Mouse (Mus musculus) T-helper 1 cell (primary cell): Measurements from ENCODE around the gene Gpr15.

ENCODE experiments used
- in situ Hi-C: fragments of 300-600 bp; cut with MboI, MseI; formaldehyde crosslinking; loops from one replicate; pipeline ENCODE4 v1.15.1; 2025; ENCODE audit warnings: high pct_unique_total_duplicates

Gene Gpr15

DNA sequence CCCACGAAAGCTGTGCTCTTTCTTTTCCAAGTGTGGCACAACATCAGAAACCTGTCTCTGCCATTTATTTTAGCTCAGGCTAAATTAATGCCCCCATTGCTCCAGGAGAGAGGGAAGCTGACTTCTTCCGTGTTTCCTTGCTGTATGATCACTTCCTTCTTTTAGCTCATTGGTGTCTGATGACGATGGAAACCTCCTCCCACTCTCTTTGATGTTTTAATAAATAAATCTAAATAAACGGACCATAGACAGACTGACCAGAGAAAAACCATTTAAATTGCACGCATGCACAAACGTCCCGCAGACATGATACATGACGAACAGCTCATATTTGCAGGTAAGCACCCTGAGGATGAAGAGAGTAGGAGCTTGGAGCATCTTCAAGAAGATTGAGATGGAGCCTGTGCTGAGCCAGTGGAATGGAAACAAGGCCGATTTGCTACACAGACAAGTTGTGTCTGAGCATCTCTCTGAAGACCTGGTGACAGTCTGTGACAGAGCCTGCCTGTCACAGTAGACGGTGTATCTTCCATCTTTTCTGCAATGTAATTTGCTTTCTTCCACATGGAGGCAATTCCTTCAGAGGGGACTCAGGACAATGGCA lies 16.4 kb downstream of the Gpr15 start:
- in situ Hi-C loops = loop anchor here (10.0 kb wide), 1 partner anchor 188 kb away; no protein-coding TSS in a partner anchor

DNA sequence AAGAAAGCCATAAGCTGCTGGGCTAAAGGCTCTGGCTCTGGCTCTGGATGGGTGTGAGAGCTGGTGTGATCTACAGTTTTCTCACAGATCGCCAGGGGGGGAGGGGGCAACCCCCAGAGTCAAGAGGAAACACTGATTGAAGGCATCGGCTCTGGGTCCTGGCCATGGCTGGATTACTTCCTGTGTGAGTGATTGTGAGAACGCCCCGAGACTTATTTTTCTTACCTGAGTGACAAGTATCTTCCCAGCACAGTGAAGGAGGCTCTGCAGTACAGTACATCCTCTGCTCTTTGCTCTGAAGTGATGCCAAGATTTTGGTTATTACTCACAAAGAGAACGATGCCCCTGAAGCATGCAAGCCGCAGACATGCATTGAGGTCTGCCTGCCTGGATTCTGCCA lies 17.1 kb downstream of the Gpr15 start:
- in situ Hi-C loops = loop anchor here (10.0 kb wide), 1 partner anchor 187 kb away; no protein-coding TSS in a partner anchor

- in situ Hi-C loops = loop anchor here (10.0 kb wide), 1 partner anchor 186 kb away; no protein-coding TSS in a partner anchor
These were observed 17.9 kb downstream of the Gpr15 start for GRCm38 (mm10) chr16:58700816-58701424.

DNA sequence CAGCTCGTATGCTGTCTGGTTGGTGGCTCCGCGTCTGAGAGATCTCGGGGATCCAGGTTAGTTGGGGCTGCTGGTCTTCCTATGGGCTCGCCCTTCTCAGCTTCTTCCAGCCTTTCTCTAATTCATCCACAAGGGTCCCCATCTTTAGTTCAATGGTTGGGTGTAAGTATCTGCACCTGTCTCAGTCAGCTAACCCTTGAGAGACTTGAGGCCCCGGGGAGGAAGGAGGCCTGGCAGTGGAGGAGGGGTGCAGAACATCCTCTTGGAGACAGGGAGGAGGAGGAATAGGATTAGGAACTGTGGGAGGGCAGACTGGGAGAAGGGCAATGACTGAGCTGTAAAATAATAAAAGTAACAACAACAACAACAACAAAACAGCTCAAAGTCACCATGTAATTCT lies 18.7 kb downstream of the Gpr15 start:
- in situ Hi-C loops = loop anchor here (10.0 kb wide), 1 partner anchor 185 kb away; no protein-coding TSS in a partner anchor

- in situ Hi-C loops = no loop called here
These were observed 21.6 kb downstream of the Gpr15 start for GRCm38 (mm10) chr16:58697261-58697660.

GRCm38 (mm10) chr16:58696796-58697195 lies 22.1 kb downstream of the Gpr15 start:
- in situ Hi-C loops = no loop called here

DNA sequence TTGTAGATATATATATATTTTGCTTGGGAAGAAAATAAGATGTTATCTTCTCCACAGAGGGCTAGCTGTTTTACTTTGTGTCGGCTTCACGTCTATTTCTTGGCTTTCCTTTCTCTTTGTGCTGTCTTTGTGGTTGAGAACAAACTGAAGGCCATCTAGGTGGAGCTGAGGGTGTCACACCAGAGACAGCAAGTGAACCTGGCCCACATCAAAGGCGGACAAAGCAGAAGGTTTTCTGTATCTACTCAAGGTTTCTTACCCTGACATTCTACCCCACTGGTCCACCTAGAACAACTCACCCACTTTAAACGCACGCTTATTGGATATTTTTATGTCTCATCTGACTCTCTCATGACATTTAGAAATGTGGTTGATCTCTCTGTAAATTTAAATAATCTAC lies 24.8 kb downstream of the Gpr15 start:
- in situ Hi-C loops = no loop called here

DNA sequence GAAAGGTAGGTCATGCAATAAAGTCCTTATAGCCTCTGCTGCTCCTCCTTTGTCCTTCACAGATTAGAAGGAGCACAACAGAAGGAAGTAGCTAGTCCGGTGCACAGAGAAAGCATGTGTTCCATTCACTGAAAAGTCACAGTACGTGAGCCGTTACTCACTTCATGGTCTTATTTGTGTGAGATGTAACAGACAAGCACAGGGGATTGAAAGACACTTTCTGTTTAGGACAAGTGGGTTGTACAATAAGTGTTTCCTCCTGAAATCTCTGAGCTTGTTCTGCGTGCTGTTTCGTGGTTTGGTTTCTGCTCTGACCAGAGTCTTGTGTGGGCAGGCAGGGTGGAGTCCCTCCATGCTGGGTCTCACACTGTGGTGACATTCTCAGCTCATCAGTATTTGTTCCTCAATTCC lies 28.5 kb downstream of the Gpr15 start:
- in situ Hi-C loops = no loop called here

DNA sequence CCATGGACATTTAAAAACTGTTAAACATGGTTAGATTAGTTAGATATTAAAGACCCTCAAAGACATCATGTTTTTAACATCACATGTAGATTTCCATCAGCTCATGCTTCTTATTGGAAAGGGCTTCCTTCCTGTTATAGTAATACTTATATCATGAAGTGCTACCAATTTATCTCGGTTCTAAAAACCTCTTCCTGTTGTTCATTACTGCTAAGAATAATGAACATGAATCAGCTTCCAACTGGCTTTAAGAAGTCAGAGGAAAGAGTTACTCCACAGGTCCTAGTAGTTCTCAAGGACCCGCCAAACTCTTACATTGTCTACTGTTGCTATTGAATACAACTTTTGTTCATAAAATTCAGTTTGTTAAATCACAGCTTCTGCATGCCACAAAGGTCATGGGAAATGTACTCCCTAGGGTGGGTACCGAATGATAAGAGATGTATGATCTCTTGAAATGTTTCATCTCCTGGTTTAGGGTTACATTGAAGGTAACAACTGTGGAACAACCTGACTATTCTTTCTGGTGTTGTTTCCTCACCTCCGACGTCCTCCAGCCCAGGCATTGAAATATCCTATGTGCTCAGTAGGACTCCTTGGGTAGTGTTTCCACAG lies 29.2 kb downstream of the Gpr15 start:
- in situ Hi-C loops = no loop called here

DNA sequence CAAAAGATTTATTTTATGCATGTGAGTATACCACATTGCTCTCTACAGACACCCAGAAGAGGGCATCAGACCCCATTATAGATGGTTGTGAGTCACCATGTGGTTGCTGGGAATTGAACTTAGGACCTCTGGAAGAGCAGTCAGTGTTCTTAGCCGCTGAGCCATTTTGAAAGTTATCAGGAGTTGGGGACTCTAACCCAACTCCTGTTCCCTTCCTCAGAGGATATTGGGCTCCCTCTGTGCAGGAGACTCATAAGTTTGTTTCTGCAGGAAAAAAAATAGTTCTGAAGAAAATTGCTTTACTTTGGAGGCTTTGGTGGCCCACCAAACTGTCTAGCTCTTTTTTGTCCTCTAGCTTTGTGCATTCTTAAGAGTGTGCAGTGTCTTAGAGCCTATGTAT lies 30.3 kb downstream of the Gpr15 start:
- in situ Hi-C loops = no loop called here

DNA sequence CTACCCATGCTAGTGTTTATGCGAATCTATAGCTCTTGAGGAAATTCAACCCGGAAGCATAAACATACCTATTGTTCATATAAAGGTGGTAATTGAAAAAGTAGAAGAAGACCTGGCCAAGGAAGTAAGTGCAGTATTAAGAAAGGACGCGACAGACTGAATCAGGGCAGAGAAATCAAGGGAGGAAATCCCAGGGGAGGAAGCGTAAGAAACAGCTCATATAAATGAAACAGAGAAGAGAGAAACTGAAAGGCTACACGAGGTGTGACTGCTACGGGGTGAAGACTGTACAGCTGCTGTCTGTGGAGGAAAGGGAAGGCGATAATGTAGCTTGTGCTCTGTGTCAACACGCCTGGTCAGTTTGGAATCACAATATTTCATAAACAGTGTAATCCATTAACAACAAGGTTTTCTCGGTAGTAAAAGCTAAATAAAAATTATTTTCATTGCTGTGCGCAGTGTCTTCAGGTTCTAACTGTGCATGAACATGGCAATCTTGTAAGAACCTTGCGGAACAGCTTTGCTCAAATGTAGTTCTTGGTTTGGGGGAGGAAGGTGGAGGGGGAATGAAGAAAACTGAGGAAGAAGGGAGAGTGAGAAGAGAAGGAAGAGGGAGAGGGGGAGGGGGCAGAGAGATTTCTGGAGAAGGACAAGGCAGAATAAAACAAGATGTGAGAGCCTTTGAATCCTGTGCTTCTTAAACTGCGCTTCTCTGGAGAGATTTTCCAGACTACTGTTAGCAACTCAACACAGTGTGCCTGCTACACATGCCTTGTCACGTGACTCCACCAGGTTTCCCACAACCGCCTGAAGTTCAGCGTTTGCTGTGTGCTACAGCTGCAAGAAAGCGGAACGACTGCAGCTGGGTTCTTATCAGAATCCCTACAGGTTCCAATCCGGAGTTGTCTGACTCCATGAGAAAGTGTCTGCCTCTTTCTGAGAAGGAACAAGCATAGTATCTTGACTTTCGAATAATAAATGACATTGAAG lies 33.0 kb downstream of the Gpr15 start:
- in situ Hi-C loops = no loop called here

- in situ Hi-C loops = no loop called here
These were observed 34.3 kb downstream of the Gpr15 start for GRCm38 (mm10) chr16:58684537-58684936.

DNA sequence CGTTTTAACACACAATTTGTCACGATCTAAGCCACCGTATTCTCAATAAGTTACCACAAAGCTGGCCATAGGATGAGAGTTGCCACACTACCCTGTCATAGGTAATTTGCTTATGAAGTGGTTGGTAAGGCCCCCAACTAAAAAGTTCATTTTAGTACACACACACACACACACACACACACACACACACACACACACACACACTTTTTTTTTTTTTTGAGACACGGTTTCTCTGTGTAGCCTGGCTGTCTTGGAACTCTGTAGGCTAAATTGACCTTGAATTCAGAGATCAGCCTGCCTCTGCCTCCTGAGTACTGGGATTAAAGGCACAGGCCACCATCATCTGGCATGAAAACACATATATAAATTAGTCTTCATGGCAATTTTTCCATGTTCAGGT lies 35.0 kb downstream of the Gpr15 start:
- in situ Hi-C loops = no loop called here

GRCm38 (mm10) chr16:58682870-58683269 lies 36.0 kb downstream of the Gpr15 start:
- in situ Hi-C loops = no loop called here

GRCm38 (mm10) chr16:58682046-58682445 lies 36.8 kb downstream of the Gpr15 start:
- in situ Hi-C loops = no loop called here

GRCm38 (mm10) chr16:58678660-58679059 lies 40.2 kb downstream of the Gpr15 start:
- in situ Hi-C loops = no loop called here

- in situ Hi-C loops = no loop called here
These were observed 41.4 kb downstream of the Gpr15 start for GRCm38 (mm10) chr16:58677491-58677890.

DNA sequence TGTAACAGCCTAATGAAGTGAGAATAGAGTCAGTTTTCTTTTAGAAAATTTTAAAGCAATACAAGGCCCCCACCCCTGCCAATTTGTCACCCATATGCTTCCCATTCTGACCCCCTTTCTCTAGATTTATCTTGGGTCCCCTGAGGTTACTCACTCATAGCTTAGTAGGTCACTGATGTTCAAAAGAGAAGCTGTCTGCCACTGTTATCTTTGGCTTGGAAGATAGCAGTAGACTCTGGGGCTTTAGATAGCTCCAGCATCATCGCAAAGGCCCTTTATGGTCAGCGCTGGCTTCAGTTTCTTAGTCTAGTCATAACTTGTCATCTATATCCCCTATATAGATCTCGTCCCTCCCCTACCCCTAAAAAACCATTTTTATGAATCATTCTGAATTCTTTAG lies 42.2 kb downstream of the Gpr15 start:
- in situ Hi-C loops = no loop called here

- in situ Hi-C loops = no loop called here
These were observed 42.7 kb downstream of the Gpr15 start for GRCm38 (mm10) chr16:58676156-58676555.

DNA sequence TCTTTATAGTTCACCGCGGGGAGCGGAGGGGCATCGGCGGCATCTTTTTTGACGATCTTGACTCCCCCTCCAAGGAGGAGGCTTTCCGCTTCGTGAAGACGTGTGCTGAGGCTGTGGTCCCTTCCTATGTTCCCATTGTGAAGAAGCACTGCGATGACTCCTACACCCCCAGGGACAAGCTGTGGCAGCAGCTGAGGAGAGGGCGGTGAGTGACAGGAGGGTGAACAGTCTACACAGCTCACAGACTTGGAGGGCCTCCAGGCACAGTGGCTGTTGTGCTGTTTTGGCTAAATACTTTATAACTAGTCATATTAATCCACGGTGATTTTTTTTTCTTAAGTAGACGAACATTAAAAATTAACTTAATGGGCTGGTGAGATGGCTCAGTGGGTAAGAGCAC lies 43.6 kb downstream of the Gpr15 start:
- in situ Hi-C loops = no loop called here

- in situ Hi-C loops = no loop called here
These were observed 45.0 kb downstream of the Gpr15 start for GRCm38 (mm10) chr16:58673811-58674410.
